Mouse (Mus musculus): ENCODE data around the gene Capzb. TPM values are rescaled to one million over a fixed set of nuclear protein-coding genes. Genes with fewer than 3 reads are reported as not detected.

The Capzb gene
- total and polyA plus RNA-seq, 2 experiments from 2014 or later: 108 to 309 TPM

DNA sequence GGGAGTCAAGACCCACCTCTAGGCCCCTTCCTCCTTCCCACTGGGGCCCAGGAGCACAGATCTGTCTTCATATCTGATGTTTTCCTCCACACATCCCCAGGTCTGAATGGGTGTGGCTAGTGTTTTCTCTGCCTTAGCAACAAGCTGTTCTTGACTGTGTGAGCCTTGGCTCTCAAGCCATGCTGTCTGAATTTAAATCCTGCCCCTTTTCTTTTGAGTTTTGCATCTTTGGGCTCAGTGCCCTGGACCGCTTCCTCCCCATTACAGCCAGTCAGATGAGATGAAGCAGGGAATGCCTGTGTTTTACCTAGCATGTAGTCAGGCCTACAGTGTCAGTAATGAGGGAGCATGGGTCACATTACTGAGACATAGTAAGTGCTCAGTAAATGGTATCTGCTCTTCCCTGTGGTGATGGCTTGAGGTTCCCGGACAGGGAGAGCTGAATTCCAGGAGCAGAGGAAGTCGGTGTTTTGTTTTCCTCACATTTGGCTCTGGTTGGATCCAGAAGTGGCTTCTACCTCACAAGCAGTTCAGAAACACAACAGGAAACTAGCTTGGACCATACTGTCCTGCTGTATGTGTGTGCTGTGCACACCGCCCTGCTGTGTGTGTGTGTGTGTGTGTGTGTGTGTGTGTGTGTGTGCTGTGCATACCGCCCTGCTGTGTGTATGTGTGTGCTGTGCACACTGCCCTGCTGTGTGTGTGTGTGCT is 16.6 kb downstream of the Capzb start:
- H3K4me2 ChIP-seq (ENCODE audit: low read depth, low read length, poor library complexity, severe bottlenecking): no peak overlapping the region
- no peaks in the 10 kb centered on the region for H3K36me3 ChIP-seq (ENCODE audit: insufficient read depth, low read length)
- ATAC-seq (ENCODE audit: low FRiP score) (no peak), DNase-seq (ENCODE audit: low spot score) (no peak)
- peak overlapping the region; percentile 26; the same call in 1 of the 2 replicates for H3K27ac ChIP-seq (ENCODE audit: low read depth, low read length)
- 76% methylated on average over 5 of the region's 5 CpGs for WGBS
- TF ChIP-seq CTCF (IDR thresholded peaks at IDR 0.05): no peak
- H3K4me3 ChIP-seq (ENCODE audit: low read depth, low read length): no peak overlapping the region
- H3K27me3 ChIP-seq (ENCODE audit: insufficient read depth, low read length): no peaks in the 10 kb centered on the region
- H3K9ac ChIP-seq (replicated peaks; ENCODE audit: low read length, poor library complexity, severe bottlenecking): no peak overlapping the region
- no peaks in the 10 kb centered on the region for H3K4me1 ChIP-seq (ENCODE audit: insufficient read depth, low read length)
- no peaks in the 10 kb centered on the region for H3K9me3 ChIP-seq (ENCODE audit: low read length)

DNA sequence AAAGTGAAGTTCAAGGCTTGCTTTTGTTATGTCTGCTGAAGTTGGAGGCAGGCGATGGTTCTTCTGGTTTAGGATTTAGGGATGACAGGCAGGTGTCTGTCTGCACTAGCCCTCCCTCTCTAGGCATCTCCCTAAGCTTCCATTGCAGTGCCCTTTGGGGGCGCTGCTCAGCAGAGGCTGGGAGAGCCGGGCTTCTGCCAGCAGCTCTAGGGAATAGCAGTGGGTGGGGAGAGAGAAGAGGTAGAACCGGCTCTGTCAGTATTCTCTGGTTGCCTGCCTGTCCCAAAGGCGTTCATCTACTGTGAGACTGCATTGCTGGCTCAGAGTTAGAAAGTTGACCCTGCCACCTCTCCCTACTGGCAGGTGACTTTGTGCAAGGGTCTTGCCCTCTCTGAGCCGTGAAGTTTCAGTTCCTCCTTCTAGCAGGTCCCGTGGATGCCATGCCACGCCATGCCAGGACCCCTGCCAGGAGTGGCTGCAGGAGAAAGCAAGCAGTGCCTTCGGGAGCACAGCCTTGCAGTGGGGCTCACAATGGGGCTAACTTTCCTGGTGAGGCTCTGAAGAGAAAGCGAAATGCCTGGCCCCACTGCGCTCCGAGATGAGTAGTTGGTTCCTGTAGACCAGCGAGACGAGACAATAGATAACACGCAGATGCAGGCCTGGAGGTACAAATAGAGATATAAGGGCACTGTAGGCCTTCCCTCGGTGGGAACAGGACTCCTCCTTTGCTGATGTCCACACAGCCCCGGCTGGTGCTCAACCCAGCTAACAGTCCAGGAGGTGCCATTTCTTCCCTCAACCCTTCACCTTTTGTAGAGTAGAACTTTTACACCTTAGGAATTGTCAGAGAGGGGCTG is 19.5 kb downstream of the Capzb start:
- Histone ChIP-seq H3K9me3 (ENCODE audit: low read length) (no peaks in the 10 kb centered on the region), H3K36me3 (ENCODE audit: insufficient read depth, low read length) (no peaks in the 10 kb centered on the region; the same call in 1 of the 2 replicates), H3K9ac (replicated peaks; ENCODE audit: low read length, poor library complexity, severe bottlenecking) (0 out of 2 replicates have a peak overlapping the region, but pooled peaks have one; percentile 19), H3K4me2 (ENCODE audit: low read depth, low read length, poor library complexity, severe bottlenecking) (no peak overlapping the region), H3K27me3 (ENCODE audit: insufficient read depth, low read length) (no peaks in the 10 kb centered on the region), H3K27ac (ENCODE audit: low read depth, low read length) (no peak overlapping the region), H3K4me1 (ENCODE audit: insufficient read depth, low read length) (no peaks in the 10 kb centered on the region), H3K4me3 (ENCODE audit: low read depth, low read length) (no peak overlapping the region)
- TF ChIP-seq CTCF (IDR thresholded peaks at IDR 0.05): peak; percentile 40; the same call in 1 of the 2 replicates
- no peak for DNase-seq (ENCODE audit: low spot score)
- WGBS: 67% methylated on average over 17 of the region's 17 CpGs
- no peak for ATAC-seq (ENCODE audit: low FRiP score)

DNA sequence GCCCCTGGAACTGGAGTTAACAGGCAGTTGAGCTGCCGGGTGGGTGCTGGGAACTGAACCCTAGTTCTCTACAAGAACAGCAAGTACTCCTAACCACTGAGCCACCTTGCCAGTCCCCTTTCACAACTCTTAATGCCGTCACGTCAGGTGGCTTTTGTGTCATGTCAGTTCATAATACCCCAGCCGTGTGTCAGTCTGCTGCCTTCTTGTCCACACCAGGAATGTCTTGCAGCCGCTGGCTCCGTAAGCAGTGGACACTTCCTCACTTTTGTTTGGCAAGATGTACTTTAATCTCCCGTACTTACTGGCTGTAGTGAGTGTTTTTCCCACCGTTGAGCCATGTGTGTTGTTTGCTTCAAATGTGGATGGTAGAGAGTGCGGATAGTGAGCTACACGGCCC is 20.4 kb downstream of the Capzb start:
- Histone ChIP-seq H3K4me2 (ENCODE audit: low read depth, low read length, poor library complexity, severe bottlenecking) (no peak overlapping the region), H3K9ac (replicated peaks; ENCODE audit: low read length, poor library complexity, severe bottlenecking) (no peak overlapping the region), H3K4me3 (ENCODE audit: low read depth, low read length) (no peak overlapping the region), H3K9me3 (ENCODE audit: low read length) (no peaks in the 10 kb centered on the region), H3K4me1 (ENCODE audit: insufficient read depth, low read length) (no peaks in the 10 kb centered on the region), H3K27ac (ENCODE audit: low read depth, low read length) (no peak overlapping the region), H3K27me3 (ENCODE audit: insufficient read depth, low read length) (no peaks in the 10 kb centered on the region), H3K36me3 (ENCODE audit: insufficient read depth, low read length) (no peaks in the 10 kb centered on the region; the same call in 1 of the 2 replicates)
- WGBS: 76% methylated on average over 10 of the region's 10 CpGs
- TF ChIP-seq CTCF (IDR thresholded peaks at IDR 0.05): no peak
- no peak for ATAC-seq (ENCODE audit: low FRiP score)
- no peak for DNase-seq (ENCODE audit: low spot score)

DNA sequence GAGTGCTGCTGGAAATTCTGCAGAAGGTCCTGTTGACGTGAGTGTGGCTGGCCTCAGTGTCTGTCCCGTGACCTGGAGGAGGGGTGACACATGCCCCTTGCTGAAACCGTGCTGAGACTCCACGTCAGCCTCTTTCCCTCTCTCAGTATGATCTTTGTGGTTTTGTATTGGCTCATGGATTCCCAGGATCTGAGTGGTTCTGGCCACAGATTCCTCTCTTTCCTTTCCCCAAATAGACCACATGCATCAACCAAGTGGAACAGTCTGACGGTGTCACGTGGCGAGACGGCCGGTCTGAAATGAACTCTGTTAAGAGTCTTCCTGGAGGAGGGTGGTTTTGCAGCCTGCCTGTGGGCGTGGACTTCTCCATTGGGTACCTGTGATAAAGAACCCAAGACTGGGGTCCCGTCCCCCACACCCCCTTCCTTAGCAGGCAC is 21.3 kb downstream of the Capzb start:
- H3K9ac ChIP-seq (replicated peaks; ENCODE audit: low read length, poor library complexity, severe bottlenecking): no peak overlapping the region
- H3K27ac ChIP-seq (ENCODE audit: low read depth, low read length): no peak overlapping the region
- no peaks in the 10 kb centered on the region; the same call in 1 of the 2 replicates for H3K36me3 ChIP-seq (ENCODE audit: insufficient read depth, low read length)
- no peak overlapping the region for H3K4me2 ChIP-seq (ENCODE audit: low read depth, low read length, poor library complexity, severe bottlenecking)
- no peaks in the 10 kb centered on the region for H3K4me1 ChIP-seq (ENCODE audit: insufficient read depth, low read length)
- WGBS: 76% methylated on average over 11 of the region's 11 CpGs
- TF ChIP-seq CTCF (IDR thresholded peaks at IDR 0.05): no peak
- no peaks in the 10 kb centered on the region for H3K9me3 ChIP-seq (ENCODE audit: low read length)
- H3K27me3 ChIP-seq (ENCODE audit: insufficient read depth, low read length): no peaks in the 10 kb centered on the region
- ATAC-seq (ENCODE audit: low FRiP score) (no peak), DNase-seq (ENCODE audit: low spot score) (no peak)
- no peak overlapping the region for H3K4me3 ChIP-seq (ENCODE audit: low read depth, low read length)

DNA sequence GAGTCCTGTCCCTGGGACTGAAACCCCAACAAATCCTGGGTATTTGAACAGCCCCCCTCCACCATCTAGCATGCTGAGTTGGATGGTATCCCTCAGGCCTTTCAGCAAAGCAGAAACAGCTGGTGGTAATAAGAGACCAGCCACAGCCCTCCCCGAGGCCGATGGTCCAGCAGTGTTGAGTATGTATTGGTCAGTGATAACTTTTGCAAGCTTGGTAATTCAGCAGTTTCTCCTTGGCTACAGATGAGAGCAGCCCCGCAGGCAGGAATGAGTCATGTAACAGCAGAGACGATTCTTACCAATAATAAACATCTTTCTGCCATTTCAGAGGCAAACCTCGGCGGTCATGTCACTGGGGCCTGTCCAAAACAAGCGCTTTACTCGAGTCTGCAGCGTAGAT is 23.9 kb downstream of the Capzb start:
- H3K4me3 ChIP-seq (ENCODE audit: low read depth, low read length): no peak overlapping the region
- no peak overlapping the region for H3K9ac ChIP-seq (replicated peaks; ENCODE audit: low read length, poor library complexity, severe bottlenecking)
- H3K4me2 ChIP-seq (ENCODE audit: low read depth, low read length, poor library complexity, severe bottlenecking): no peak overlapping the region
- DNase-seq (ENCODE audit: low spot score) (peak; percentile 26), ATAC-seq (ENCODE audit: low FRiP score) (no peak)
- TF ChIP-seq CTCF (IDR thresholded peaks at IDR 0.05): no peak
- no peaks in the 10 kb centered on the region; the same call in 1 of the 2 replicates for H3K36me3 ChIP-seq (ENCODE audit: insufficient read depth, low read length)
- H3K4me1 ChIP-seq (ENCODE audit: insufficient read depth, low read length): no peaks in the 10 kb centered on the region
- H3K27ac ChIP-seq (ENCODE audit: low read depth, low read length): no peak overlapping the region
- H3K9me3 ChIP-seq (ENCODE audit: low read length): no peaks in the 10 kb centered on the region
- no peaks in the 10 kb centered on the region for H3K27me3 ChIP-seq (ENCODE audit: insufficient read depth, low read length)
- 73% methylated on average over 9 of the region's 9 CpGs for WGBS

DNA sequence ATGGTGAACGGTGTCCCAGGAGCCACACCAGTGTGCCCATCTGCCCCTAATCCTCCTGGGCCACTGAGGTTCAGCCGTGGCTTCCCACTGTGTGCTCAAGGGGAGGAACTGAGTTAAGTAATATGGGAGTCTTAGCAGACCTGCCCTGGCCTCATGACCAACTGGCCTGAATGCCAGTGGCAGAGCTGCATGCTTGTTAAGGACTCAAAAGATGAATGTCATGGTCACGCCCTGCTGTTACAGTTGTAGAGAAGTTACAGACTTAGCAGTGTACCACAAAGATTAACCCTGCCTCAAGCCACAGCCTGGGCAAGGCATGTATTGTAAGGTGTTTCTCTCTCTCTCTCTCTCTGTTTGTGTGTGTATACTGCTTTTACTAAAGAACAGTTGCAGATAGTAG is 25.8 kb downstream of the Capzb start:
- H3K4me3 ChIP-seq (ENCODE audit: low read depth, low read length): no peak overlapping the region
- no peaks in the 10 kb centered on the region for H3K4me1 ChIP-seq (ENCODE audit: insufficient read depth, low read length)
- TF ChIP-seq CTCF (IDR thresholded peaks at IDR 0.05): no peak
- ATAC-seq (ENCODE audit: low FRiP score) (no peak), DNase-seq (ENCODE audit: low spot score) (no peak)
- H3K27me3 ChIP-seq (ENCODE audit: insufficient read depth, low read length): no peaks in the 10 kb centered on the region
- H3K27ac ChIP-seq (ENCODE audit: low read depth, low read length): no peak overlapping the region
- no peak overlapping the region for H3K4me2 ChIP-seq (ENCODE audit: low read depth, low read length, poor library complexity, severe bottlenecking)
- WGBS: 59% methylated on average over 3 of the region's 3 CpGs
- H3K9me3 ChIP-seq (ENCODE audit: low read length): no peaks in the 10 kb centered on the region
- H3K36me3 ChIP-seq (ENCODE audit: insufficient read depth, low read length): no peaks in the 10 kb centered on the region; the same call in 1 of the 2 replicates
- H3K9ac ChIP-seq (replicated peaks; ENCODE audit: low read length, poor library complexity, severe bottlenecking): no peak overlapping the region

Data from midbrain, postnatal 0 days (tissue).